Mouse (Mus musculus): ENCODE results near the gene Agbl3. TPM values are rescaled to one million over a fixed set of nuclear protein-coding genes. Genes with fewer than 3 reads are reported as not detected.
A peak's percentile ranks its signal among the peaks of the same experiment; 100 is the strongest.

The Agbl3 gene
- polyA plus RNA-seq, 1 experiment from 2014 or later: 17.1 TPM

GRCm38 (mm10) chr6:34899127-34899526 is 118.9 kb downstream of the Agbl3 start:
- peaks cover 50% of the 10 kb centered on the region for H3K36me3 ChIP-seq (ENCODE audit: insufficient read depth, low read length)
- WGBS: 92% methylated on average over 2 of the region's 2 CpGs
- DNase-seq (ENCODE audit: low spot score): no peak
- peak; percentile 55; the same call in 1 of the 2 replicates for ATAC-seq (replicated peaks; ENCODE audit: low FRiP score, low read depth)
- H3K4me3 ChIP-seq (replicated peaks; ENCODE audit: low read depth, low read length): no peak overlapping the region
- H3K27me3 ChIP-seq (ENCODE audit: insufficient read depth, low read length): no peaks in the 10 kb centered on the region
- no peaks in the 10 kb centered on the region for H3K4me1 ChIP-seq (replicated peaks; ENCODE audit: insufficient read depth, low read length)
- no peak overlapping the region for H3K4me2 ChIP-seq (ENCODE audit: low read length)
- no peaks in the 10 kb centered on the region for H3K9me3 ChIP-seq (replicated peaks; ENCODE audit: low read length)
- no peak for TF ChIP-seq CTCF (IDR thresholded peaks at IDR 0.05; ENCODE audit: low read depth)
- no peak overlapping the region for H3K27ac ChIP-seq
- no peak overlapping the region for H3K9ac ChIP-seq (ENCODE audit: low read depth, low read length)

GRCm38 (mm10) chr6:34900990-34901389 is 120.8 kb downstream of the Agbl3 start:
- WGBS: 73% methylated on average over 2 of the region's 2 CpGs
- Histone ChIP-seq H3K4me1 (replicated peaks; ENCODE audit: insufficient read depth, low read length) (no peaks in the 10 kb centered on the region), H3K27ac (no peak overlapping the region), H3K9ac (ENCODE audit: low read depth, low read length) (no peak overlapping the region), H3K9me3 (replicated peaks; ENCODE audit: low read length) (no peaks in the 10 kb centered on the region), H3K27me3 (ENCODE audit: insufficient read depth, low read length) (no peaks in the 10 kb centered on the region), H3K4me2 (ENCODE audit: low read length) (no peak overlapping the region), H3K4me3 (replicated peaks; ENCODE audit: low read depth, low read length) (no peak overlapping the region), H3K36me3 (ENCODE audit: insufficient read depth, low read length) (peaks cover 44% of the 10 kb centered on the region)
- no peak for TF ChIP-seq CTCF (IDR thresholded peaks at IDR 0.05; ENCODE audit: low read depth)
- DNase-seq (ENCODE audit: low spot score) (no peak), ATAC-seq (replicated peaks; ENCODE audit: low FRiP score, low read depth) (no peak)

- 71% methylated on average over 9 of the region's 9 CpGs for WGBS
These were observed 121.7 kb downstream of the Agbl3 start for GRCm38 (mm10) chr6:34901911-34902444.

GRCm38 (mm10) chr6:34902578-34902977 is 122.3 kb downstream of the Agbl3 start:
- H3K9me3 ChIP-seq (replicated peaks; ENCODE audit: low read length): no peaks in the 10 kb centered on the region
- H3K4me1 ChIP-seq (replicated peaks; ENCODE audit: insufficient read depth, low read length): no peaks in the 10 kb centered on the region
- no peak for DNase-seq (ENCODE audit: low spot score)
- H3K4me2 ChIP-seq (ENCODE audit: low read length): no peak overlapping the region
- H3K9ac ChIP-seq (ENCODE audit: low read depth, low read length): no peak overlapping the region
- H3K36me3 ChIP-seq (ENCODE audit: insufficient read depth, low read length): peaks cover 45% of the 10 kb centered on the region
- H3K27ac ChIP-seq: no peak overlapping the region
- ATAC-seq (replicated peaks; ENCODE audit: low FRiP score, low read depth): no peak
- 70% methylated on average over 7 of the region's 7 CpGs for WGBS
- TF ChIP-seq CTCF (IDR thresholded peaks at IDR 0.05; ENCODE audit: low read depth): no peak
- no peaks in the 10 kb centered on the region for H3K27me3 ChIP-seq (ENCODE audit: insufficient read depth, low read length)
- no peak overlapping the region for H3K4me3 ChIP-seq (replicated peaks; ENCODE audit: low read depth, low read length)

More at GRCm38 (mm10) chr6:34901911-34902444, 121.7 kb downstream of the Agbl3 start:
- Histone ChIP-seq H3K27ac (no peak overlapping the region), H3K4me2 (ENCODE audit: low read length) (no peak overlapping the region), H3K27me3 (ENCODE audit: insufficient read depth, low read length) (no peaks in the 10 kb centered on the region), H3K9me3 (replicated peaks; ENCODE audit: low read length) (no peaks in the 10 kb centered on the region), H3K9ac (ENCODE audit: low read depth, low read length) (no peak overlapping the region), H3K4me1 (replicated peaks; ENCODE audit: insufficient read depth, low read length) (no peaks in the 10 kb centered on the region), H3K36me3 (ENCODE audit: insufficient read depth, low read length) (peaks cover 40% of the 10 kb centered on the region), H3K4me3 (replicated peaks; ENCODE audit: low read depth, low read length) (no peak overlapping the region)
- ATAC-seq (replicated peaks; ENCODE audit: low FRiP score, low read depth): no peak
- DNase-seq (ENCODE audit: low spot score): no peak
- no peak for TF ChIP-seq CTCF (IDR thresholded peaks at IDR 0.05; ENCODE audit: low read depth)

GRCm38 (mm10) chr6:34903441-34903840 is 123.2 kb downstream of the Agbl3 start:
- H3K36me3 ChIP-seq (ENCODE audit: insufficient read depth, low read length): peaks cover 48% of the 10 kb centered on the region
- H3K4me2 ChIP-seq (ENCODE audit: low read length): no peak overlapping the region
- no peaks in the 10 kb centered on the region for H3K4me1 ChIP-seq (replicated peaks; ENCODE audit: insufficient read depth, low read length)
- no peaks in the 10 kb centered on the region for H3K9me3 ChIP-seq (replicated peaks; ENCODE audit: low read length)
- no peak overlapping the region for H3K4me3 ChIP-seq (replicated peaks; ENCODE audit: low read depth, low read length)
- TF ChIP-seq CTCF (IDR thresholded peaks at IDR 0.05; ENCODE audit: low read depth): no peak
- H3K9ac ChIP-seq (ENCODE audit: low read depth, low read length): no peak overlapping the region
- no peaks in the 10 kb centered on the region for H3K27me3 ChIP-seq (ENCODE audit: insufficient read depth, low read length)
- no peak for ATAC-seq (replicated peaks; ENCODE audit: low FRiP score, low read depth)
- WGBS: 64% methylated on average over 5 of the region's 5 CpGs
- DNase-seq (ENCODE audit: low spot score): peak; percentile 34
- no peak overlapping the region for H3K27ac ChIP-seq

- H3K9me3 ChIP-seq (replicated peaks; ENCODE audit: low read length): no peaks in the 10 kb centered on the region
- DNase-seq (ENCODE audit: low spot score): peak; percentile 62
- no peaks in the 10 kb centered on the region for H3K27me3 ChIP-seq (ENCODE audit: insufficient read depth, low read length)
- no peak for ATAC-seq (replicated peaks; ENCODE audit: low FRiP score, low read depth)
- WGBS: 46% methylated on average over 10 of the region's 10 CpGs
- H3K9ac ChIP-seq (ENCODE audit: low read depth, low read length): no peak overlapping the region
- H3K4me2 ChIP-seq (ENCODE audit: low read length): no peak overlapping the region
- H3K27ac ChIP-seq: no peak overlapping the region
- H3K4me1 ChIP-seq (replicated peaks; ENCODE audit: insufficient read depth, low read length): no peaks in the 10 kb centered on the region
- peaks cover 48% of the 10 kb centered on the region for H3K36me3 ChIP-seq (ENCODE audit: insufficient read depth, low read length)
- no peak for TF ChIP-seq CTCF (IDR thresholded peaks at IDR 0.05; ENCODE audit: low read depth)
- no peak overlapping the region for H3K4me3 ChIP-seq (replicated peaks; ENCODE audit: low read depth, low read length)
These were observed 123.6 kb downstream of the Agbl3 start for GRCm38 (mm10) chr6:34903851-34904250.

- DNase-seq (ENCODE audit: low spot score): no peak
- Histone ChIP-seq H3K27ac (no peak overlapping the region), H3K9ac (ENCODE audit: low read depth, low read length) (no peak overlapping the region), H3K4me3 (replicated peaks; ENCODE audit: low read depth, low read length) (no peak overlapping the region), H3K4me1 (replicated peaks; ENCODE audit: insufficient read depth, low read length) (no peaks in the 10 kb centered on the region), H3K27me3 (ENCODE audit: insufficient read depth, low read length) (no peaks in the 10 kb centered on the region), H3K36me3 (ENCODE audit: insufficient read depth, low read length) (peaks cover 43% of the 10 kb centered on the region), H3K9me3 (replicated peaks; ENCODE audit: low read length) (no peaks in the 10 kb centered on the region), H3K4me2 (ENCODE audit: low read length) (no peak overlapping the region)
- no peak for TF ChIP-seq CTCF (IDR thresholded peaks at IDR 0.05; ENCODE audit: low read depth)
- WGBS: 74% methylated on average over 6 of the region's 6 CpGs
- no peak for ATAC-seq (replicated peaks; ENCODE audit: low FRiP score, low read depth)
These were observed 124.1 kb downstream of the Agbl3 start for GRCm38 (mm10) chr6:34904361-34904760.

Data from kidney, postnatal 0 days (tissue).